Mouse (Mus musculus): ENCODE data around the gene Begain. TPM values are rescaled to one million over a fixed set of nuclear protein-coding genes. Genes with fewer than 3 reads are reported as not detected.

Begain gene
- total and polyA plus RNA-seq, 3 experiments = not detected

- DNase-seq (ENCODE audit: low read depth, low spot score) = no peak
- H3K27ac ChIP-seq (ENCODE audit: control insufficient read depth, low read depth, low read length) = no peak overlapping the region
- no peak overlapping the region for H3K4me3 ChIP-seq (ENCODE audit: control insufficient read depth in 1 of 2, insufficient read depth in 1 of 2, low read depth in 2 of 2, low read length in 2 of 2)
- no peaks in the 10 kb centered on the region for H3K79me2 ChIP-seq (ENCODE audit: control insufficient read depth, insufficient read depth, low read length, poor library complexity)
- no peaks in the 10 kb centered on the region for H3K36me3 ChIP-seq (ENCODE audit: control insufficient read depth in 1 of 2, insufficient read depth in 2 of 2, low read length in 2 of 2)
- no peaks in the 10 kb centered on the region for H3K9me3 ChIP-seq (replicated peaks; ENCODE audit: insufficient read depth, low read length)
- no peak for TF ChIP-seq POLR2AphosphoS2 (IDR thresholded peaks at IDR 0.05; ENCODE audit: low read length)
- TF ChIP-seq MAX (IDR thresholded peaks at IDR 0.05; ENCODE audit: low read length) = no peak
- TF ChIP-seq GABPA (IDR thresholded peaks at IDR 0.05; ENCODE audit: low read depth, low read length) = no peak
- no peak for TF ChIP-seq EP300 (IDR thresholded peaks at IDR 0.05; ENCODE audit: low read depth in 1 of 2, low read length in 2 of 2)
- TF ChIP-seq ELF1 (IDR thresholded peaks at IDR 0.05; ENCODE audit: low read depth, low read length) = no peak
- TF ChIP-seq NRF1 (IDR thresholded peaks at IDR 0.05; ENCODE audit: insufficient read depth, low read depth, low read length, poor library complexity, severe bottlenecking) = no peak
- TF ChIP-seq JUND (IDR thresholded peaks at IDR 0.05; ENCODE audit: low read depth, low read length) = no peak
- no peak for TF ChIP-seq MYC (IDR thresholded peaks at IDR 0.05; ENCODE audit: low read depth, low read length)
- no peak for TF ChIP-seq GATA1 (IDR thresholded peaks at IDR 0.05; ENCODE audit: low read depth, low read length)
- no peak for TF ChIP-seq CHD1 (IDR thresholded peaks at IDR 0.05; ENCODE audit: low read depth, low read length)
- TF ChIP-seq TAL1 (IDR thresholded peaks at IDR 0.05; ENCODE audit: low read length) = no peak
- no peak for TF ChIP-seq TCF12 (IDR thresholded peaks at IDR 0.05; ENCODE audit: low read depth, low read length)
- no peak for TF ChIP-seq CTCF (IDR thresholded peaks at IDR 0.05 in 2 of 3, conservative IDR thresholded peaks at IDR 0.05 in 1 of 3; ENCODE audit: control insufficient read depth in 1 of 3, insufficient read depth in 1 of 3, low read depth in 2 of 3, low read length in 3 of 3, poor library complexity in 1 of 3, severe bottlenecking in 1 of 3)
- TF ChIP-seq MYB (IDR thresholded peaks at IDR 0.05; ENCODE audit: low read depth, low read length) = no peak
- TF ChIP-seq MAFK (IDR thresholded peaks at IDR 0.05; ENCODE audit: borderline replicate concordance, low read depth, low read length) = no peak
- no peak for TF ChIP-seq USF2 (IDR thresholded peaks at IDR 0.05; ENCODE audit: borderline replicate concordance in 1 of 2, insufficient read depth in 1 of 2, low read depth in 1 of 2, low read length in 2 of 2)
- H3K27me3 ChIP-seq (ENCODE audit: control insufficient read depth in 1 of 2, insufficient read depth in 2 of 2, low read length in 2 of 2) = no peaks in the 10 kb centered on the region
- H3K9ac ChIP-seq (ENCODE audit: control insufficient read depth, low read depth, low read length, poor library complexity, severe bottlenecking) = no peak overlapping the region
- H3K4me1 ChIP-seq (ENCODE audit: control insufficient read depth in 1 of 2, insufficient read depth in 2 of 2, low read length in 2 of 2) = no peaks in the 10 kb centered on the region
Observed at GRCm38 (mm10) chr12:109074777-109075285, 6.8 kb upstream of the Begain start.

- Histone ChIP-seq H3K4me3 (ENCODE audit: control insufficient read depth in 1 of 2, insufficient read depth in 1 of 2, low read depth in 2 of 2, low read length in 2 of 2) (no peak overlapping the region), H3K36me3 (ENCODE audit: control insufficient read depth in 1 of 2, insufficient read depth in 2 of 2, low read length in 2 of 2) (no peaks in the 10 kb centered on the region), H3K9ac (ENCODE audit: control insufficient read depth, low read depth, low read length, poor library complexity, severe bottlenecking) (no peak overlapping the region), H3K27me3 (ENCODE audit: control insufficient read depth in 1 of 2, insufficient read depth in 2 of 2, low read length in 2 of 2) (no peaks in the 10 kb centered on the region), H3K9me3 (replicated peaks; ENCODE audit: insufficient read depth, low read length) (no peaks in the 10 kb centered on the region), H3K4me1 (ENCODE audit: control insufficient read depth in 1 of 2, insufficient read depth in 2 of 2, low read length in 2 of 2) (no peaks in the 10 kb centered on the region), H3K27ac (ENCODE audit: control insufficient read depth, low read depth, low read length) (no peak overlapping the region), H3K79me2 (ENCODE audit: control insufficient read depth, insufficient read depth, low read length, poor library complexity) (no peaks in the 10 kb centered on the region)
- TF ChIP-seq GATA1 (IDR thresholded peaks at IDR 0.05; ENCODE audit: low read depth, low read length) = no peak
- no peak for TF ChIP-seq SIN3A (IDR thresholded peaks at IDR 0.05; ENCODE audit: low read length)
- TF ChIP-seq ZMIZ1 (IDR thresholded peaks at IDR 0.05; ENCODE audit: low read depth, low read length) = no peak
- TF ChIP-seq TAL1 (IDR thresholded peaks at IDR 0.05; ENCODE audit: low read length) = no peak
- no peak for TF ChIP-seq CTCF (IDR thresholded peaks at IDR 0.05 in 2 of 3, conservative IDR thresholded peaks at IDR 0.05 in 1 of 3; ENCODE audit: control insufficient read depth in 1 of 3, insufficient read depth in 1 of 3, low read depth in 2 of 3, low read length in 3 of 3, poor library complexity in 1 of 3, severe bottlenecking in 1 of 3)
- no peak for TF ChIP-seq SMC3 (IDR thresholded peaks at IDR 0.05; ENCODE audit: low read depth, low read length)
- TF ChIP-seq ZC3H11A (IDR thresholded peaks at IDR 0.05; ENCODE audit: low read depth, low read length) = no peak
- no peak for TF ChIP-seq EP300 (IDR thresholded peaks at IDR 0.05; ENCODE audit: low read depth in 1 of 2, low read length in 2 of 2)
- TF ChIP-seq MAFK (IDR thresholded peaks at IDR 0.05; ENCODE audit: borderline replicate concordance, low read depth, low read length) = no peak
- DNase-seq (ENCODE audit: low read depth, low spot score) = no peak
Observed at GRCm38 (mm10) chr12:109074106-109074505, 6.1 kb upstream of the Begain start.

Data from MEL (cell line).